Mouse (Mus musculus) lung, postnatal 0 days (tissue): ENCODE measurements around the gene Dcst1. TPM values are rescaled to one million over a fixed set of nuclear protein-coding genes. Genes with fewer than 3 reads are reported as not detected.
A peak's percentile ranks its signal among the peaks of the same experiment; 100 is the strongest.

Experiments
- ATAC-seq: fragments of 200-750 bp; cut with Nextera tagmentation; 2 replicates; pipeline ENCODE4 v1.8.0; 2017; ENCODE audit warnings: moderate library complexity
- DNase-seq: peaks from one replicate; pipeline ENCODE4 v3.0.0-alpha.2; 2016; ENCODE audit warnings: low spot score
- H3K27ac ChIP-seq: fragments of 300-500 bp; sonication (generic); 2 replicates; pipeline ENCODE4 v1.5.1; 2014; ENCODE audit warnings: antibody characterized with exemption, mild to moderate bottlenecking, low read length, mixed read lengths
- H3K27me3 ChIP-seq: fragments of 300-500 bp; sonication (generic); replicated peaks from 2 replicates; pipeline ENCODE4 v1.6.1; 2014; ENCODE audit warnings: low read length, mixed read lengths; ENCODE audit not compliant: insufficient read depth
- H3K36me3 ChIP-seq: fragments of 300-500 bp; sonication (generic); 2 replicates; pipeline ENCODE4 v1.6.1; 2014; ENCODE audit warnings: low read length, mixed read lengths; ENCODE audit not compliant: insufficient read depth
- H3K4me1 ChIP-seq: fragments of 300-500 bp; sonication (generic); 2 replicates; pipeline ENCODE4 v1.6.1; 2014; ENCODE audit warnings: antibody characterized with exemption, low read depth, low read length, mixed read lengths; ENCODE audit not compliant: insufficient read depth
- H3K4me2 ChIP-seq: fragments of 300-500 bp; sonication (generic); replicated peaks from 2 replicates; pipeline ENCODE4 v1.6.1; 2014; ENCODE audit warnings: low read depth, mild to moderate bottlenecking, low read length, moderate library complexity, mixed read lengths
- H3K4me3 ChIP-seq: fragments of 300-500 bp; sonication (generic); 2 replicates; pipeline ENCODE4 v1.5.1; 2014; ENCODE audit warnings: low read depth, low read length
- H3K9ac ChIP-seq: fragments of 300-500 bp; sonication (generic); replicated peaks from 2 replicates; pipeline ENCODE4 v1.6.1; 2014; ENCODE audit warnings: low read depth, mild to moderate bottlenecking
- H3K9me3 ChIP-seq: fragments of 300-500 bp; sonication (generic); 2 replicates; pipeline ENCODE4 v1.6.1; 2016; ENCODE audit warnings: low read length, mixed read lengths
- CTCF ChIP-seq: IDR thresholded peaks from 2 replicates; pipeline ENCODE4 v1.5.1; 2016; ENCODE audit warnings: antibody characterized with exemption, mild to moderate bottlenecking
- EP300 ChIP-seq: IDR thresholded peaks from 2 replicates; pipeline ENCODE4 v1.6.1; 2016; ENCODE audit warnings: antibody characterized with exemption, mild to moderate bottlenecking, control low read depth
- WGBS: fragments of 180-500 bp; shearing (Covaris S2); extraction: QIAGEN DNeasy Blood & Tissue Kit; methylation state at CpG from one replicate; pipeline ENCODE4 v1.1.7; 2014; 5-methylcytosine and 5-hydroxymethylcytosine counted together
- polyA plus RNA-seq: library from polyadenylated mRNA; unstranded; fragments of >200 nt; fragmentation: Nextera tagmentation; extraction: Ambion mirVana; gene quantifications from 2 replicates; pipeline ENCODE4 v1.2.1, GENCODE M21; 2015

Dcst1 gene
- polyA plus RNA-seq, 1 experiment from 2014 or later, result 0.11 TPM

DNA sequence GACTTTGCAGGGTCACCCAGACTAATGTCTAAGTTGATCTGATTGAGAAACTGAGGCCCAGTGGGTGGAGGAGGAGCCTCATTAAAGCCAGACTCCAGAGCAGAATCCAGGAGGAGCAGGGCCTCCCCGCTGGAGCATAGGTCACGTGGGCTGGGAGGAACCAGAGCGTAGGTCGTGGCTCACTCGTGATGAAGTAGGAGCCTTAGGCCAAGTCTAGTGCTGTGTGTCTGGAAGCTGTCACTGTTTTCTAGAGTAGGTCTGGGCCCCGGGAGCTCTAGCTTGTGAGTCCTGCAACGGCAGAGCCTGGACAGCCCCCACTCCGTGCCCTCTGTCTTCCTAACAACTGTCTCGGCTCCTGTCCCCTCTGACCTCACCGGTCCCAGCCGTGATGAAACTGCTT lies 2.3 kb upstream of the Dcst1 start:
- Histone ChIP-seq H3K27me3 (no peaks in the 10 kb centered on the region), H3K4me3 (no peak overlapping the region), H3K4me2 (no peak overlapping the region), H3K9me3 (no peaks in the 10 kb centered on the region), H3K36me3 (no peaks in the 10 kb centered on the region), H3K27ac (no peak overlapping the region), H3K4me1 (no peaks in the 10 kb centered on the region), H3K9ac (no peak overlapping the region)
- WGBS, result 59% methylated on average over 11 of the region's 11 CpGs
- no peak for DNase-seq
- no peak for TF ChIP-seq CTCF
- TF ChIP-seq EP300, result no peak
- no peak for ATAC-seq

DNA sequence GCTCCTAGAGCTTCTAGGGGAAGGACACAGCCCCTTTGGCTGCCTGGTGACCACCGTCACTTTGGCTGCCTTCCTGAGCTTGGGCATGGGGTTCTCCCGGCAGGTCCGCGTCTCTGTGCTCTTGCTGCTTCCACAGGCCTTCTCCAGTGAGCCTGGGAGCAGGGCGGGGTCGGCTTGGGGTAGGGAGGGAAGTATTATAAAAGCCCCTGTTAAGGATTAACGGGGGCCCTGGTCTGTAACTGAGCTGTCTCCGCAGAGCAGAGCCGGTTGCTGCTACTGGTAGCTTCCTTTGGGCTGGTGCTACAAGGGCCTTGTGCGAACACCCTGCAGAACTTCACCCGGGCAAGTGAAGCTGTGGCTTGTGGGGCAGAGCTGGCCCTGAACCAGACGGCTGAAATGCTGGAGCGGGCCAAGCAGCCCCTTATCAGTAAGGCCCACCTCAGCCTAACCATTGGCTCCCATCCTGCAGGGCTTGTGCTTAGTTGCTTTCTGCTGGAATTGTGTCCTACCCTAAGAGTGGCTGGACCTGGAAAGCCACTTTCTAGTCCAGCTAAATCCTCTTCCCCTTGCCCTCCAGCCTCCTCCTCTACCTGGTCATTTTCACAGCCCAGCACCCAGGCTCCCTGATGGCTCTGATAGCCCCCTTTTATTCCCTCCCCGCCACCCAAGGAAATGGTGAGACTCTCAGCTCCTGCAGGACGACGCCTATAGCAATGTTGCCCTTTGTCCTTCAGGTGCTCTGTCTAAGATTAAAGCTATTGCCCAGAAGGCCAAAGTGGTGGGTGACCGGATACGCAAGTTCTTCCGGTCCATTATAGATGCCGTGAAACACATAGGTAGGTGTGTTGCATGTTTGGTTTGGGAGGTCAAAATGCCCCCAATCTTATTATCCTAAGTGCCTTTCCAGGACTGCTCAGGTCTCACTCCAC lies 697 bp upstream of the Dcst1 start:
- H3K9me3 ChIP-seq, result no peaks in the 10 kb centered on the region
- H3K9ac ChIP-seq, result no peak overlapping the region
- no peak for ATAC-seq
- H3K27me3 ChIP-seq, result no peaks in the 10 kb centered on the region
- no peak overlapping the region for H3K4me2 ChIP-seq
- 56% methylated on average over 20 of the region's 20 CpGs for WGBS
- no peaks in the 10 kb centered on the region for H3K4me1 ChIP-seq
- no peak overlapping the region for H3K4me3 ChIP-seq
- DNase-seq, result no peak
- H3K27ac ChIP-seq, result no peak overlapping the region
- TF ChIP-seq EP300, result no peak
- TF ChIP-seq CTCF, result no peak
- no peaks in the 10 kb centered on the region for H3K36me3 ChIP-seq

DNA sequence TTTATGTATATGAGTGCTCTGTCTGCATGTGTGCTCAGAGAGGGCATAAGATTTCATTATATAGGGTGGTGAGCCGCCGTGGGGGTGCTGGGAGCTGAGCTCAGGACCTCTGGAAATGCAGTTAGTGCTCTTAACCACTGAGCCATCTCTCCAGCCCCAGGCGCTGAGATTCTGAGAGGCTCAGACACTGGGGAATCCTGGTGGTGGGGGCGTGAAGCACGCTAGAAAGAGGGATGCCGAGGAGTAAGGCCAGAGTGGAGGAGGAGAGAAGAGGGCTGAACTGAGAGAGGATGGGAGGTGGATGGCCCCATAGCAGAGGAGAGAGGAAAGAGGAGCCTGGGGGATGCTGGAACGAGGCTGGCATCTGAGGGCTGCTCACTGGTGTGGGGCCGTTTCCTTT lies 422 bp downstream of the Dcst1 start:
- H3K27ac ChIP-seq, result no peak overlapping the region
- H3K9me3 ChIP-seq, result no peaks in the 10 kb centered on the region
- H3K4me2 ChIP-seq, result no peak overlapping the region
- no peak overlapping the region for H3K9ac ChIP-seq
- no peaks in the 10 kb centered on the region for H3K27me3 ChIP-seq
- no peak overlapping the region for H3K4me3 ChIP-seq
- WGBS, result 71% methylated on average over 8 of the region's 8 CpGs
- H3K36me3 ChIP-seq, result no peaks in the 10 kb centered on the region
- H3K4me1 ChIP-seq, result no peaks in the 10 kb centered on the region
- no peak for TF ChIP-seq CTCF
- TF ChIP-seq EP300, result no peak
- ATAC-seq (no peak), DNase-seq (no peak)

DNA sequence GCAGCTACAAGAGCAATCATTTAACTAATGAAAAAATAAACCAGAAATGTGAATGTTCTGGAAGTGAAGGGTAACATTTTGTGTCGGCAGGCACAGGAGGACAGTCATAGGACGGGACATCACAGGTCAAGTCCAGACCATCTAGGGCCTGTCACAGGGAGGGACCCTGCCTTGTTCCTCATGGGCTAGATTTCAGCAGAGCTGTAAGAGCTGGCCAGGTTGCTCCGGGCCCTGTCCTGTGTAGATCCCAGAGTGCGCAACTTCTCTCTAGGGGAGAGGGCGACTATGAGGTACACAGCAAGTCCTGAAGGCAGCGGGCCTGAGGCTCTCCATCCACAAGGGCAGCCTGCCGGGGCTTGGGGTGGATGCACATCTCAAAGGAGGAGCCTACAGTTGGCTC lies 3.4 kb downstream of the Dcst1 start, which contains the start of gene Dcst2:
Dcst2 (plus strand) TSS at position 301 of the 400 bp plus-strand sequence.
- Histone ChIP-seq H3K36me3 (no peaks in the 10 kb centered on the region), H3K9ac (no peak within 1 kb of the TSS), H3K4me2 (no peak within 1 kb of the TSS), H3K27me3 (no peaks in the 10 kb centered on the region), H3K27ac (no peak within 1 kb of the TSS), H3K4me3 (no peak within 1 kb of the TSS), H3K9me3 (no peaks in the 10 kb centered on the region), H3K4me1 (no peaks in the 10 kb centered on the region)
- TF ChIP-seq EP300 (no peak), CTCF (no peak)
- no peak for ATAC-seq
- WGBS, result 84% methylated on average over 7 of the region's 7 CpGs
- no peak for DNase-seq

GRCm38 (mm10) chr3:89360237-89360636 lies 4.8 kb downstream of the Dcst1 start:
- no peak overlapping the region for H3K4me2 ChIP-seq
- H3K4me3 ChIP-seq, result no peak overlapping the region
- H3K36me3 ChIP-seq, result no peaks in the 10 kb centered on the region
- TF ChIP-seq CTCF (no peak), EP300 (no peak)
- no peak overlapping the region for H3K9ac ChIP-seq
- no peaks in the 10 kb centered on the region for H3K9me3 ChIP-seq
- no peaks in the 10 kb centered on the region for H3K4me1 ChIP-seq
- no peak for DNase-seq
- WGBS, result 66% methylated on average over 3 of the region's 3 CpGs
- ATAC-seq, result no peak
- no peaks in the 10 kb centered on the region for H3K27me3 ChIP-seq
- no peak overlapping the region for H3K27ac ChIP-seq

- H3K4me3 ChIP-seq, result no peak overlapping the region
- peak; percentile 60 for DNase-seq
- H3K4me1 ChIP-seq, result no peaks in the 10 kb centered on the region
- no peaks in the 10 kb centered on the region for H3K9me3 ChIP-seq
- TF ChIP-seq CTCF (no peak), EP300 (peak; percentile 55; the same call in 1 of the 2 replicates)
- no peaks in the 10 kb centered on the region for H3K36me3 ChIP-seq
- H3K27me3 ChIP-seq, result no peaks in the 10 kb centered on the region
- H3K9ac ChIP-seq, result no peak overlapping the region
- H3K27ac ChIP-seq, result no peak overlapping the region
- WGBS, result 42% methylated on average over 6 of the region's 6 CpGs
- H3K4me2 ChIP-seq, result no peak overlapping the region
- peak; percentile 63 for ATAC-seq
Observed at GRCm38 (mm10) chr3:89359630-89360029, 5.4 kb downstream of the Dcst1 start.
